Comparison of ENCODE assay signal across 8 mouse cellular contexts in the genomic region with DNA sequence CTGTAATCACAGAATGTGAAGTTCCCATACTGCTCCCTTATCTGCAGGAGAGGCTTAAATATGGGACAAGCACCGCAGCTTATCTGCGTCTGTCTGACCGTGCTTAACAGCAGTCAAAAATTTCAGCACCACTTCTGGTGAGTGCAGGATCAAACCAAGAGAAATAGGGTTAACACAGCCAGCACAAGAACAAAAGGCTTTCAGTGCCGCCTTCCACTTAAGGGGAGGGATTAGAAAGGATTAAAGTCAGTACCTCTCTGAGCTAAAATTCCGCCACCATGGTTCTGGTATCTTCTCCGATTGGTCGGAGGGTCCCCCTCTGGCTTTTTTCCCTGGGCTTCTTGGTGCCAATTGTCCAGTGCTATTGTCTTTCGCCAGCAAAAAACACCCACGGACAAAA. TPM values are rescaled to one million over a fixed set of nuclear protein-coding genes. Genes with fewer than 3 reads are reported as not detected.
DNase-seq lines count a peak whose midpoint lies in the region; ATAC-seq and TF ChIP-seq lines count a peak whose summit lies in the region.

No protein-coding gene starts in this region.

- H3K36me3 ChIP-seq in heart, embryonic 10.5 days = no peaks in the 10 kb centered on the region
- no peaks in the 10 kb centered on the region for H3K36me3 ChIP-seq in ES-Bruce4 (ENCODE audit: control insufficient read depth, insufficient read depth, low read length, poor library complexity, severe bottlenecking)
- no peaks in the 10 kb centered on the region for H3K36me3 ChIP-seq in forebrain, postnatal 0 days (ENCODE audit: insufficient read depth)
- no peaks in the 10 kb centered on the region for H3K36me3 ChIP-seq in liver, postnatal 0 days (replicated peaks; ENCODE audit: insufficient read depth, low read length)

- H3K27ac ChIP-seq in heart, embryonic 10.5 days = no peak overlapping the region
- H3K27ac ChIP-seq in ES-Bruce4 (ENCODE audit: insufficient read depth, low read length) = no peak overlapping the region
- peak overlapping the region; percentile 81 for H3K27ac ChIP-seq in forebrain, postnatal 0 days (ENCODE audit: low read depth, low read length)
- no peak overlapping the region for H3K27ac ChIP-seq in liver, postnatal 0 days (ENCODE audit: low read depth)
- H3K27ac ChIP-seq in cerebellum, adult 2 months (ENCODE audit: insufficient read depth, low read length) = no peak overlapping the region

- DNase-seq in heart, embryonic 10.5 days (ENCODE audit: low spot score) = no peak
- DNase-seq in heart, adult 11 months = no peak
- DNase-seq in forebrain, postnatal 0 days = peak; percentile 72
- no peak for DNase-seq in liver, postnatal 0 days
- DNase-seq in cerebellum, adult 2 months = no peak
- no peak for DNase-seq in thymus, postnatal 36 days

- 0 out of 2 replicates have a peak overlapping the region, but pooled peaks have one; percentile 26 for H3K9ac ChIP-seq in ES-Bruce4 (ENCODE audit: low read depth, poor library complexity, severe bottlenecking)
- peak overlapping the region; percentile 63 for H3K9ac ChIP-seq in forebrain, postnatal 0 days
- H3K9ac ChIP-seq in liver, postnatal 0 days (replicated peaks) = no peak overlapping the region

- H3K4me1 ChIP-seq in heart, embryonic 10.5 days = no peaks in the 10 kb centered on the region
- no peaks in the 10 kb centered on the region for H3K4me1 ChIP-seq in ES-Bruce4 (ENCODE audit: control insufficient read depth, insufficient read depth, low read length)
- no peaks in the 10 kb centered on the region for H3K4me1 ChIP-seq in forebrain, postnatal 0 days (ENCODE audit: insufficient read depth)
- no peaks in the 10 kb centered on the region for H3K4me1 ChIP-seq in liver, postnatal 0 days (ENCODE audit: insufficient read depth)
- H3K4me1 ChIP-seq in cerebellum, adult 2 months (ENCODE audit: control insufficient read depth, insufficient read depth, low read length) = no peaks in the 10 kb centered on the region

- peak; percentile 87 for ATAC-seq in forebrain, postnatal 0 days
- no peak for ATAC-seq in liver, postnatal 0 days
- ATAC-seq in frontal cortex, adult (ENCODE audit: low TSS enrichment) = no peak

- no peak for TF ChIP-seq POLR2A in ES-Bruce4 (IDR thresholded peaks at IDR 0.05; ENCODE audit: insufficient read depth, low read length)
- no peak for TF ChIP-seq POLR2A in cerebellum, adult 2 months (IDR thresholded peaks at IDR 0.05; ENCODE audit: borderline replicate concordance, insufficient read depth, low read length)

- H3K27me3 ChIP-seq in heart, embryonic 10.5 days (ENCODE audit: insufficient read depth, poor library complexity, severe bottlenecking) = no peaks in the 10 kb centered on the region
- H3K27me3 ChIP-seq in ES-Bruce4 (ENCODE audit: control insufficient read depth, insufficient read depth, low read length, poor library complexity, severe bottlenecking) = no peaks in the 10 kb centered on the region
- no peaks in the 10 kb centered on the region for H3K27me3 ChIP-seq in forebrain, postnatal 0 days (ENCODE audit: insufficient read depth, low read length)
- H3K27me3 ChIP-seq in liver, postnatal 0 days (ENCODE audit: insufficient read depth, low read length) = no peaks in the 10 kb centered on the region
- H3K27me3 ChIP-seq in cerebellum, adult 2 months (ENCODE audit: control insufficient read depth, insufficient read depth, low read length) = no peaks in the 10 kb centered on the region

- H3K9me3 ChIP-seq in heart, embryonic 10.5 days = no peaks in the 10 kb centered on the region
- peaks cover 21% of the 10 kb centered on the region for H3K9me3 ChIP-seq in ES-Bruce4 (replicated peaks; ENCODE audit: control insufficient read depth, insufficient read depth, low read length, poor library complexity, severe bottlenecking)
- no peaks in the 10 kb centered on the region for H3K9me3 ChIP-seq in forebrain, postnatal 0 days (ENCODE audit: low read length)
- H3K9me3 ChIP-seq in liver, postnatal 0 days (ENCODE audit: low read length) = no peaks in the 10 kb centered on the region

- WGBS in heart, embryonic 10.5 days = 36% methylated on average over 9 of the region's 9 CpGs
- 27% methylated on average over 9 of the region's 9 CpGs for WGBS in forebrain, postnatal 0 days
- 48% methylated on average over 9 of the region's 9 CpGs for WGBS in liver, postnatal 0 days (ENCODE audit: insufficient replicate concordance)
- WGBS in cerebellum, adult 2 months = 21% methylated on average over 9 of the region's 9 CpGs

- no peak for TF ChIP-seq EP300 in ES-Bruce4 (IDR thresholded peaks at IDR 0.05; ENCODE audit: insufficient read depth, low read depth, low read length)
- no peak for TF ChIP-seq EP300 in liver, postnatal 0 days (IDR thresholded peaks at IDR 0.05; ENCODE audit: low read depth)

- TF ChIP-seq CTCF in ES-Bruce4 (IDR thresholded peaks at IDR 0.05; ENCODE audit: low read depth, low read length) = no peak
- TF ChIP-seq CTCF in forebrain, postnatal 0 days (IDR thresholded peaks at IDR 0.05; ENCODE audit: low read depth) = no peak
- TF ChIP-seq CTCF in liver, postnatal 0 days (IDR thresholded peaks at IDR 0.05; ENCODE audit: low read depth) = no peak
- no peak for TF ChIP-seq CTCF in cerebellum, adult 2 months (IDR thresholded peaks at IDR 0.05; ENCODE audit: borderline replicate concordance, insufficient read depth, low read depth, low read length)

- peak overlapping the region; percentile 56 for H3K4me2 ChIP-seq in forebrain, postnatal 0 days (ENCODE audit: low read depth)
- H3K4me2 ChIP-seq in liver, postnatal 0 days (ENCODE audit: low read depth, low read length) = 0 out of 2 replicates have a peak overlapping the region, but pooled peaks have one; percentile 4

- peak overlapping the region; percentile 29 for H3K4me3 ChIP-seq in heart, embryonic 10.5 days
- H3K4me3 ChIP-seq in ES-Bruce4 (ENCODE audit: low read depth, low read length) = no peak overlapping the region
- peak overlapping the region; percentile 43 for H3K4me3 ChIP-seq in forebrain, postnatal 0 days (ENCODE audit: low read depth, low read length)
- H3K4me3 ChIP-seq in liver, postnatal 0 days (ENCODE audit: low read depth, low read length) = no peak overlapping the region
- no peak overlapping the region for H3K4me3 ChIP-seq in cerebellum, adult 2 months (replicated peaks; ENCODE audit: insufficient read depth, low read depth, low read length)

RNA-seq across cellular contexts. Expression of a gene that starts 27.0 kb away (rescaled TPM):
- polyA plus RNA-seq in heart, embryonic 10.5 days (2016; fragmentation: Nextera tagmentation; extraction: Ambion mirVana) = 16.5 and 17.0 TPM in 2 replicates
- polyA plus RNA-seq in ES-Bruce4 (2011; ENCODE audit: insufficient read depth, insufficient read length, low read depth, missing spikeins) = 40.2 and 54.1 TPM in 2 replicates
- 23.1 and 26.6 TPM in 2 replicates for total RNA-seq in forebrain, postnatal 0 days (2014; rRNA removed)
- polyA plus RNA-seq in forebrain, postnatal 0 days (2015; fragmentation: Nextera tagmentation; extraction: Ambion mirVana) = 20.4 and 21.4 TPM in 2 replicates
- polyA plus RNA-seq in liver, postnatal 0 days (2015; fragmentation: Nextera tagmentation; extraction: Ambion mirVana) = 5.2 and 6.3 TPM in 2 replicates
- 37.5 and 38.5 TPM in 2 replicates for polyA plus RNA-seq in cerebellum, adult 2 months (2012; rRNA removed)

RNA-seq across cellular contexts. Expression of a gene that starts 49.0 kb away (rescaled TPM):
- polyA plus RNA-seq in heart, embryonic 10.5 days (2016; fragmentation: Nextera tagmentation; extraction: Ambion mirVana) = 4.2 and 5.5 TPM in 2 replicates
- polyA plus RNA-seq in ES-Bruce4 (2011; ENCODE audit: insufficient read depth, insufficient read length, low read depth, missing spikeins) = 18.2 and 21.5 TPM in 2 replicates
- total RNA-seq in forebrain, postnatal 0 days (2014; rRNA removed) = 0.62 and 1.7 TPM in 2 replicates
- polyA plus RNA-seq in forebrain, postnatal 0 days (2015; fragmentation: Nextera tagmentation; extraction: Ambion mirVana) = 0.68 and 0.91 TPM in 2 replicates
- 0.62 and 1.2 TPM in 2 replicates for polyA plus RNA-seq in liver, postnatal 0 days (2015; fragmentation: Nextera tagmentation; extraction: Ambion mirVana)
- 1.6 and 2.1 TPM in 2 replicates for polyA plus RNA-seq in cerebellum, adult 2 months (2012; rRNA removed)

Comparison
In these comparisons a context has a peak if more than half of its experiments do, and no peak if none do; other contexts are left out.
1. H3K4me3 ChIP-seq: peak in heart, embryonic 10.5 days (single experiment) and forebrain, postnatal 0 days (single experiment); none in ES-Bruce4 (single experiment), liver, postnatal 0 days (single experiment) and cerebellum, adult 2 months (single experiment).